Mouse (Mus musculus) CH12.LX (cell line): ENCODE measurements around the gene Slc26a8.
"Not testable (repeated sequence)": the region's sequence is repeated elsewhere in the genome, so short reads cannot be mapped to it uniquely, and the experiment has no call there.

Experiments
- CTCF ChIP-seq, 2 experiments: IDR thresholded peaks in 1 of 2; conservative IDR thresholded peaks in 1 of 2; 2 replicates each; pipeline ENCODE4 v1.5.1; 2011 to 2012; ENCODE audit warnings: low read depth in 2 of 2, low read length in 2 of 2, improper control_type of control experiment in 1 of 2, inconsistent platforms in 1 of 2, mild to moderate bottlenecking in 1 of 2, moderate library complexity in 1 of 2
- ETS1 ChIP-seq: conservative IDR thresholded peaks from 2 replicates; pipeline ENCODE4 v1.6.1; 2012; ENCODE audit warnings: low read depth, mild to moderate bottlenecking, inconsistent platforms, low read length, improper control_type of control experiment, moderate library complexity
- KAT2A ChIP-seq: IDR thresholded peaks from 2 replicates; pipeline ENCODE4 v1.6.1; 2012; ENCODE audit warnings: low read length, improper control_type of control experiment, inconsistent platforms; ENCODE audit not compliant: insufficient replicate concordance
- MXI1 ChIP-seq: IDR thresholded peaks from 2 replicates; pipeline ENCODE4 v1.6.1; 2011; ENCODE audit warnings: mild to moderate bottlenecking, low read depth, low read length, improper control_type of control experiment
- TBP ChIP-seq: conservative IDR thresholded peaks from 2 replicates; pipeline ENCODE4 v1.6.1; 2011; ENCODE audit warnings: low read depth, low read length, improper control_type of control experiment
- USF2 ChIP-seq: conservative IDR thresholded peaks from 2 replicates; pipeline ENCODE4 v1.6.1; 2011; ENCODE audit warnings: low read depth, low read length, improper control_type of control experiment
- ZC3H11A ChIP-seq: IDR thresholded peaks from 2 replicates; pipeline ENCODE4 v1.6.1; 2012; ENCODE audit warnings: low read depth, mild to moderate bottlenecking, inconsistent platforms, low read length, improper control_type of control experiment

- not testable (repeated sequence) for TF ChIP-seq KAT2A; MXI1; ZC3H11A; TBP; USF2; CTCF (conservative IDR thresholded peaks at IDR 0.05 in 1 of 2, IDR thresholded peaks at IDR 0.05 in 1 of 2; ENCODE audit: low read depth in 2 of 2, low read length in 2 of 2); ETS1
Observed at GRCm38 (mm10) chr17:28727511-28727910, 37.5 kb upstream of the Slc26a8 start.
